Mouse (Mus musculus) spleen, adult 2 months (tissue): ENCODE measurements around the gene Atg5.

Experiments used
- CTCF ChIP-seq: fragments of 200-500 bp; IDR thresholded peaks from 2 replicates; pipeline ENCODE4 v1.5.1; 2011; ENCODE audit warnings: mild to moderate bottlenecking, inconsistent platforms; ENCODE audit not compliant: insufficient read depth, insufficient read length, insufficient replicate concordance; ENCODE audit errors: extremely low read depth
- POLR2A ChIP-seq: fragments of 200-500 bp; IDR thresholded peaks from 2 replicates; pipeline ENCODE4 v1.6.1; 2011; ENCODE audit warnings: low read depth, low read length, inconsistent platforms

GRCm38 (mm10) chr10:44385227-44385626 is 117.1 kb downstream of the Atg5 start:
- TF ChIP-seq POLR2A = no peak
- no peak for TF ChIP-seq CTCF
